Mouse (Mus musculus): ENCODE measurements at regions not wholly inside any gene's neighbourhood (a gene's known extent, or its start where the extent isn't known, plus 50 kb on each side); places are given as distances from the start of the nearest gene placed in this dataset.

GRCm38 (mm10) chr5:101496161-101496560, 168.6 kb downstream of the Nkx6-1 start:
- TF ChIP-seq POLR2A (IDR thresholded peaks at IDR 0.05; ENCODE audit: borderline replicate concordance, extremely low read depth, insufficient read depth, insufficient read length, poor library complexity, severe bottlenecking) (no peak), CTCF (IDR thresholded peaks at IDR 0.05; ENCODE audit: borderline replicate concordance, extremely low read depth, insufficient read depth, insufficient read length) (no peak)

Measured in brain, embryonic 14.5 days (tissue).